Mouse (Mus musculus) heart, postnatal 0 days (tissue): ENCODE results near the gene Slc25a26.

ENCODE experiments used
- CTCF ChIP-seq: IDR thresholded peaks from 2 replicates; pipeline ENCODE4 v1.5.1; 2016; ENCODE audit warnings: antibody characterized with exemption, control low read depth, low read depth
- EP300 ChIP-seq: IDR thresholded peaks from 2 replicates; pipeline ENCODE4 v1.6.1; 2016; ENCODE audit warnings: antibody characterized with exemption, low read depth

DNA sequence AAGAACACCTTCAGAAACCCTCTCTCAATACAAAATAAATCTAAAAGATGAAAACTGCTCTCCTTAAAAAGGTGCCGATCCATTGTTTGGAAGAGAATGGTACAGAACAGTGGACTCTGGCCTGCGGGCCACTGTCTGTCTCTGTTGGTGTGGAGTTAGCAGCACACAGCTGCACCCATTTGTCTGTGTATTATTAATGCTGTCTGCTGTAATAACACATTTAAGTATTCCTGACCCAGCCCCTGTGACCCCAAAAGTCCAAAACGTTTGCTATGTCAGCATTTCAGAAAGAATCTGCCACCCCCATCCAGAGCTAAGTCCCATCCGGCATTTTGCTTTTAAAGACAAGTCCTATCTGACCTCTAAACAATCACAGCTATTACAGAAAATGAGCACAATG is 115.8 kb downstream of the Slc25a26 start:
- no peak for TF ChIP-seq CTCF
- TF ChIP-seq EP300, result no peak
